Mouse (Mus musculus): ENCODE data around the gene Ric3.

- no peak for TF ChIP-seq CTCF (IDR thresholded peaks at IDR 0.05; ENCODE audit: low read depth)
- no peak for TF ChIP-seq EP300 (IDR thresholded peaks at IDR 0.05; ENCODE audit: low read depth)
Measured at GRCm38 (mm10) chr7:109026976-109027375, 56.2 kb downstream of the Ric3 start.

All from liver, embryonic 14.5 days (tissue).